Mouse (Mus musculus) olfactory bulb, adult 2 months (tissue): ENCODE results near the gene Plcb1.

Experiments used
- CTCF ChIP-seq: fragments of 200-500 bp; IDR thresholded peaks from 2 replicates; pipeline ENCODE4 v1.5.1; 2012; ENCODE audit warnings: low read depth, mild to moderate bottlenecking, low read length, moderate library complexity; ENCODE audit not compliant: insufficient read depth
- POLR2A ChIP-seq: fragments of 200-500 bp; IDR thresholded peaks from 2 replicates; pipeline ENCODE4 v1.6.1; 2012; ENCODE audit warnings: mild to moderate bottlenecking, low read depth, low read length, moderate library complexity; ENCODE audit not compliant: insufficient read depth

DNA sequence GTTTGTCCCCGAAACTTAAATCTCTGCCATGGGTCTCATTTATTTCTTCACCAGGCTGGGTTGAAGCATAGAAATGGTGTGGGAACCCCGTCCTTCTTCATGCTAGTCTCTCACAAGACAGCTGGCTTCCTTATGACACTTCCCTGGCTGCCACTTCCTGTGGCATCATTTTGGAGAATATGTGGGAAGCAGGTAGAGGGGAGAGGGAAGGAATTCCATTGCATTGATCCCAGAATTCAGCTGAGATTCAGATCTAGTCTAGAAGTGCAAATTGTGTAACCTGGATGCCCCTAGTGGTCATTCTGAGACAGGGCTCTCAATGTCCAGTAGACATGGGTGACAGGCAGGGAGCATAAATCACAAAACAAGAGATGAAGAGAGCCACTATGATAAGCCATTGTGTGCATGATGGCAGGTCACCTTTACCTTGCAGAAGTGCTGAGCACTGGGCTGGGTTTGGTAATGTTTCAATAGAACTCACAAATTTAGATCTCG, 466.0 kb downstream of the Plcb1 start:
- TF ChIP-seq CTCF (no peak), POLR2A (no peak)
